15 mouse cellular contexts compared by ENCODE assay signal in genomic region chr5:96949839-96950666, GRCm38 (mm10). TPM values are rescaled to one million over a fixed set of nuclear protein-coding genes. Genes with fewer than 3 reads are reported as not detected.
DNase-seq lines count a peak whose midpoint lies in the region; ATAC-seq and TF ChIP-seq lines count a peak whose summit lies in the region.
"Had no signal": no experiment of that assay in that cellular context is flagged by ENCODE, and none has a peak within 500 bp of the region (broad histone marks: within the 10 kb centered on the region; RNA-seq: fewer than 3 reads in every experiment).

No protein-coding gene starts in this region.

- peak overlapping the region; percentile 82 for H3K27ac ChIP-seq in liver, postnatal 0 days (ENCODE audit: low read depth)
- no peak overlapping the region for H3K27ac ChIP-seq in forebrain, embryonic 10.5 days
- H3K27ac ChIP-seq: embryonic facial prominence, embryonic 12.5 days; forebrain, embryonic 15.5 days; kidney, embryonic 15.5 days had no signal

- no peak for TF ChIP-seq CTCF in G1E (IDR thresholded peaks at IDR 0.05; ENCODE audit: low read depth, low read length)
- no peak; the same call in 1 of the 2 replicates for TF ChIP-seq CTCF in liver, postnatal 0 days (IDR thresholded peaks at IDR 0.05; ENCODE audit: low read depth)

- 0 out of 2 replicates have a peak overlapping the region, but pooled peaks have one; percentile 8 for H3K9ac ChIP-seq in liver, postnatal 0 days (replicated peaks)
- H3K9ac ChIP-seq: embryonic facial prominence, embryonic 12.5 days; forebrain, embryonic 15.5 days; kidney, embryonic 15.5 days; lung, embryonic 14.5 days had no signal

- H3K4me1 ChIP-seq in G1E (ENCODE audit: insufficient read depth, low read depth, low read length) = peaks cover 71% of the 10 kb centered on the region
- peaks cover 38% of the 10 kb centered on the region for H3K4me1 ChIP-seq in liver, postnatal 0 days (ENCODE audit: insufficient read depth)
- H3K4me1 ChIP-seq in forebrain, embryonic 10.5 days = peaks cover 14% of the 10 kb centered on the region
- H3K4me1 ChIP-seq: embryonic facial prominence, embryonic 12.5 days had no signal

- no peak for DNase-seq in G1E (ENCODE audit: low spot score)
- DNase-seq in NIH3T3 (ENCODE audit: low read depth) = peak; percentile 42
- DNase-seq in liver, postnatal 0 days = peak; percentile 38
- DNase-seq in gastrocnemius, postnatal 36 days = no peak
- DNase-seq in right cerebral cortex, adult 2 months (ENCODE audit: low spot score in 2 of 2) = no peak
- no peak for DNase-seq in forebrain, embryonic 10.5 days (ENCODE audit: extremely low spot score, low spot score)
- DNase-seq: cerebellum, postnatal 25 days; gastrocnemius, postnatal 14 days; lung, embryonic 14.5 days; right cerebral cortex, adult 18-20 months had no signal

- WGBS in liver, postnatal 0 days (ENCODE audit: insufficient replicate concordance) = 49% methylated on average over 13 of the region's 13 CpGs
- 87% methylated on average over 13 of the region's 13 CpGs for WGBS in forebrain, embryonic 10.5 days

- H3K36me3 ChIP-seq in G1E (replicated peaks) = peaks cover 2% of the 10 kb centered on the region
- H3K36me3 ChIP-seq in liver, postnatal 0 days (replicated peaks; ENCODE audit: insufficient read depth, low read length) = no peaks in the 10 kb centered on the region
- H3K36me3 ChIP-seq in forebrain, embryonic 10.5 days (replicated peaks) = no peaks in the 10 kb centered on the region
- H3K36me3 ChIP-seq: embryonic facial prominence, embryonic 12.5 days; forebrain, embryonic 15.5 days; kidney, embryonic 15.5 days had no signal

- no peaks in the 10 kb centered on the region for H3K27me3 ChIP-seq in G1E (ENCODE audit: insufficient read depth, low read length)
- H3K27me3 ChIP-seq in liver, postnatal 0 days (ENCODE audit: insufficient read depth, low read length) = no peaks in the 10 kb centered on the region
- H3K27me3 ChIP-seq in forebrain, embryonic 10.5 days (ENCODE audit: poor library complexity, severe bottlenecking) = no peaks in the 10 kb centered on the region
- H3K27me3 ChIP-seq: embryonic facial prominence, embryonic 12.5 days; forebrain, embryonic 15.5 days; kidney, embryonic 15.5 days had no signal

- peak overlapping the region; percentile 60 for H3K4me2 ChIP-seq in liver, postnatal 0 days (ENCODE audit: low read depth, low read length)
- H3K4me2 ChIP-seq: embryonic facial prominence, embryonic 12.5 days; forebrain, embryonic 15.5 days; kidney, embryonic 15.5 days; lung, embryonic 14.5 days; midbrain, embryonic 11.5 days had no signal

- intact Hi-C loops in gastrocnemius, postnatal 36 days (cut with DNase I) = no loop called here

- peak; percentile 79; the same call in 1 of the 2 replicates for TF ChIP-seq EP300 in liver, postnatal 0 days (IDR thresholded peaks at IDR 0.05; ENCODE audit: low read depth)

- peak overlapping the region; percentile 57; the same call in 1 of the 2 replicates for H3K4me3 ChIP-seq in G1E (ENCODE audit: low read depth, low read length)
- 0 out of 2 replicates have a peak overlapping the region, but pooled peaks have one; percentile 11 for H3K4me3 ChIP-seq in liver, postnatal 0 days (ENCODE audit: low read depth, low read length)
- no peak overlapping the region for H3K4me3 ChIP-seq in forebrain, embryonic 10.5 days
- H3K4me3 ChIP-seq: embryonic facial prominence, embryonic 12.5 days; forebrain, embryonic 15.5 days; kidney, embryonic 15.5 days had no signal

- 0 out of 2 replicates have a peak, but pooled peaks have one; percentile 6 for ATAC-seq in G1E (ENCODE audit: extremely low read depth, insufficient number of reproducible peaks, low FRiP score, poor library complexity, severe bottlenecking)
- peak; percentile 95 for ATAC-seq in granulocyte monocyte progenitor cell, adult 5-6 weeks (replicated peaks; ENCODE audit: poor library complexity, severe bottlenecking)
- ATAC-seq in liver, postnatal 0 days = 0 out of 2 replicates have a peak, but pooled peaks have one; percentile 14
- ATAC-seq: forebrain, embryonic 15.5 days had no signal

- H3K9me3 ChIP-seq in G1E (replicated peaks) = no peaks in the 10 kb centered on the region
- no peaks in the 10 kb centered on the region for H3K9me3 ChIP-seq in liver, postnatal 0 days (ENCODE audit: low read length)
- no peaks in the 10 kb centered on the region for H3K9me3 ChIP-seq in forebrain, embryonic 10.5 days
- H3K9me3 ChIP-seq: embryonic facial prominence, embryonic 12.5 days; forebrain, embryonic 15.5 days; kidney, embryonic 15.5 days had no signal

RNA-seq across cellular contexts. Expression of gene Bmp2k, which starts 47.4 kb away (rescaled TPM):
- total RNA-seq in G1E (2014; fragmentation: Nextera tagmentation) = 944 and 1,145 TPM in 2 replicates
- total RNA-seq in G1E (2017) = 341 and 380 TPM in 2 replicates
- polyA plus RNA-seq in G1E (2012) = 51.6 and 52.6 TPM in 2 replicates
- 23.5 and 25.2 TPM in 2 replicates for total RNA-seq in granulocyte monocyte progenitor cell, adult 5-6 weeks (2014; fragmentation: Nextera tagmentation)
- total RNA-seq in granulocyte monocyte progenitor cell, adult 5-6 weeks (2017) = 16.2 and 18.1 TPM in 2 replicates
- polyA plus RNA-seq in liver, postnatal 0 days (2015; fragmentation: Nextera tagmentation; extraction: Ambion mirVana) = 13.6 and 15.2 TPM in 2 replicates
- 1 to 10 TPM; 8.5 to 9.9 TPM for total RNA-seq in gastrocnemius, postnatal 36 days (2021)
- 8.7 and 8.8 TPM in 2 replicates for polyA plus RNA-seq in forebrain, embryonic 10.5 days (2016; fragmentation: Nextera tagmentation; extraction: Ambion mirVana)

Comparison
In these comparisons a context has a peak if more than half of its experiments do, and no peak if none do; other contexts are left out.
1. ATAC-seq: peak in every context shown above with its lines; median percentile 95 in granulocyte monocyte progenitor cell, adult 5-6 weeks; 14 in liver, postnatal 0 days; 6 in G1E.
2. DNase-seq: peak in NIH3T3 (single experiment) and liver, postnatal 0 days (single experiment); none in G1E (single experiment), gastrocnemius, postnatal 36 days (0 of 2), right cerebral cortex, adult 2 months (0 of 2) and forebrain, embryonic 10.5 days (single experiment).
3. RNA of gene Bmp2k, which starts 47.4 kb away (total RNA-seq): 341 to 1,145 TPM in G1E; 16.2 to 25.2 TPM in granulocyte monocyte progenitor cell, adult 5-6 weeks and 8.5 to 9.9 TPM in gastrocnemius, postnatal 36 days; every median in the first group is over 10 times any median in the second.